Mouse (Mus musculus): ENCODE data around the gene S1pr1. TPM values are rescaled to one million over a fixed set of nuclear protein-coding genes. Genes with fewer than 3 reads are reported as not detected.
A peak's percentile ranks its signal among the peaks of the same experiment; 100 is the strongest.

Gene S1pr1
- total RNA-seq, 2 experiments from 2014 or later = 23.5 to 29.2 TPM

DNA sequence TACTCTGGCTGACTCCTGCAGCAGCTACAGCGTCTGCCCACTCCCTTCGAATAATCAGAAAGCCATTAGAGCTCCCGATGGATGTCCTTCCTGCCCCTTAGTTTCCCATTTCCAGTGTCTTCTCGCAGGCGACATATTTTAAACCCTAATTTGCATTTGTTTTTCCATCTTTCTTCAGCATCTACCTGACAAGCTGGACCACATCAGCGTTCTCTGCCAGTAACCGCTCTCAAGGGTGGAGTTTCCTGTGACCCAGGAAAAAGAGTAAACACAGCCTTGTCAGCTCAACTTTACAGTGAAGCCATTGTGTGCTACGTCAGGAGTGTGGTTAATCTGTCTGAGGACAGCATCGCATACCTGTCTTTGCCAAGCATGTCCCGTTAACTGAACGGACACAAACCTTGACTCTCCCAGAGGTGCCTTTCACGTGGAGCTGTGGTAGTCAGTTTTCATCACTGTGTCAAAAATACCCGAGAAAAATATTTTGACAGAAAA lies 41.2 kb downstream of the S1pr1 start:
- DNase-seq = no peak

DNA sequence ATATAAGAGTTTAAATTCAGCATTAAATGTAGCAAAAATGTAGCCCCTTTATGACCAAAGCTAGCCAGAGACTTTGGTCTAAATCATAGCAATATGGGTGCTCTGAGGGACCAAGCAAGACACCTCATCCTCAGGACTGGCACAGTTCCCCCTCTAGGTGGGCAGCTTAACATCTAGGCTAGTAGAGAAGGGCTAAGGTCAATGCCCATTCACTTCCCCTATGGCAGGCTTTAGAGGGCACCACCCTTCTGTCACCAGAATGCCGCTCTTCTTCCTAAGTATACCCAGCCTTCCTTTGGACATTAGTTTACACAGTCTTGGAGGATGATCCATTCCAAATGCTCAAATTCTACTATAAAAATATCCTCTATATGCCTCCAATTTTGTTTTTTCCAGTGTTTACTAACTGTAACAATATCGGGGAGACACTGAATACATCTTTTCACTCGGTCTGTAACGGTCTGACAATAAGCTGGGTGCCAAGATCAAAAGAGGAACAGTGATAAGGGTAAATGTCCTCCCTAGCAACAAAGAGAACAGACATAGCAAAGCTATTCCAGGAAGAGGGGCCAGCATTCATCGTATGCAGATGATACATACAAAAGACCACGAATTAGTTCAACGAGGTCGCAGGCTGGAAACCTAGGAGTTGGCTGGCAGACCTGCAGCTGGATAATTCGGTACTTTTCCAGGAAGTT lies 41.8 kb downstream of the S1pr1 start:
- DNase-seq = no peak

DNA sequence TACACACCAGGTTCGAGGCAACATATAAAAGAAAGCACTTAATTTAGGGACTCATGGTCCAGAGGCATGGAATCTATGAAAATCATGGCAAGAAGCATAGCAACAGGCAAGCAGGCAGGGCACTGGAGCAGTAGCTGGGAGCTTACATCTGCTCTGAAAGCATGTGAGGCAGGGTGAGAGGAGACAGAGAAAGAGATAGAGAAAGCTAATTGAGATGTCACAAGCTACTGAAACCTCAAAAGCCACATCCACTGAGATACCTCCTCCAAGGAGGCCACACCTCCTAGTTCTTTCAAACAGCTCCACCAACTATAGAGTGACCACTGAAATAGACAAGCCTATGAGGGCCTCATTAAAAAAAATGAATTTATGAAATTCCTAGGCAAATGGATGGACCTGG lies 45.6 kb downstream of the S1pr1 start:
- no peak for DNase-seq

DNA sequence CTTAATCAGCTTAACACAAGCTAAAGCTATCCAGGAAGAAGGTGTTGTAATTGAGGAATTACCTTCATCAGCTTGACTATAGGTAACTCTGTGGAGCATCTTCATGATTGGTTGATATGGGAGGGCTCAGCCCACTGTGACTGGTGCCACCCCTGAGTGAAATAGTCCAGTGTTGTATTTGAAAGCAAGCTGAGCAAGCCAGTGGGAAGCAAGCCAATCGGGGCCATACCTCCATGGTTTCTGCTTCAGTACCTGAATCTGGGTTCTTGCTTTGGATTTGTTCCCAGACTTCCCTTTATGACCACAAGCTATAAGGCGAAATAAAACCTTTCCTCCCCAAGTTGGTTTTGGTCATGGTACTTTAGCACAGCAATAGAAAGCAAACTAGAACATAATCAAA lies 47.7 kb downstream of the S1pr1 start:
- no peak for DNase-seq

DNA sequence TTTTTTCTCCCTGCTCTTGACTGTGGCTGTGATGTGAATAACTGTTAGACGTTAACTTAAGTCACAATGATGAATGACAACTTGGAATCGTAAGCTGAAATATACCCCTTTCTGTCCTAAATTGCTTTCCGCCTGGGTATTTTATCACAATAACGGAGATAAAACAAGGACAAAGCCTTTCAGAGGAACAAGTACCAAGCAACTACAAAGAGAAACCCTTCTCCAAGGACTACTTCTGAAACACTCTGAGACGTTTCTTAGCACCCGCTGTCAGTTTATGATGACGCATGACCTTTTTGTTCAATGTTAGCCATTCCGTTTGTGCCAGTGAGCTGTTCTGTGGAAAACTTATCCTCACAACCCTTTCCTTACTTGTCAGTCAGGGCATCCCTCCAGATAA lies 48.3 kb downstream of the S1pr1 start:
- DNase-seq = no peak

DNA sequence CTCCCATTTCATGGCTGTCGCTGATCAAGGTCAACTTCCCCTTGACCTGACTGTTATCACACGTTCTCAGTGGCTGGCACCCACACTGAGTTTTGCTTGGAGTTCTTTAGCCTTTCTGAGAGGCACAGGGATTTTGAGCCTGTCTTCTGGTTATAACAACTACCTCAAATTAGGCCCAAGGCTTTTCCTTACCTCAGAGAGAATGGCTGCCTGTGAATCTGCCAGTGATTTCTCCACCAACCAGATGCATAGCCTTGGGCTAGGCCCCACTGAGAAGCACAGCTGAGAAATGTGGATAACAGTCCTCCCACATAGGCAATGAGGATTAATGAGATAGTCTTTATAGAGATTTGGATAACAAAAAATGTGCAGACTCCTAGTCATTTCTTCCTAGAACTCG lies 50.4 kb downstream of the S1pr1 start:
- DNase-seq = no peak

DNA sequence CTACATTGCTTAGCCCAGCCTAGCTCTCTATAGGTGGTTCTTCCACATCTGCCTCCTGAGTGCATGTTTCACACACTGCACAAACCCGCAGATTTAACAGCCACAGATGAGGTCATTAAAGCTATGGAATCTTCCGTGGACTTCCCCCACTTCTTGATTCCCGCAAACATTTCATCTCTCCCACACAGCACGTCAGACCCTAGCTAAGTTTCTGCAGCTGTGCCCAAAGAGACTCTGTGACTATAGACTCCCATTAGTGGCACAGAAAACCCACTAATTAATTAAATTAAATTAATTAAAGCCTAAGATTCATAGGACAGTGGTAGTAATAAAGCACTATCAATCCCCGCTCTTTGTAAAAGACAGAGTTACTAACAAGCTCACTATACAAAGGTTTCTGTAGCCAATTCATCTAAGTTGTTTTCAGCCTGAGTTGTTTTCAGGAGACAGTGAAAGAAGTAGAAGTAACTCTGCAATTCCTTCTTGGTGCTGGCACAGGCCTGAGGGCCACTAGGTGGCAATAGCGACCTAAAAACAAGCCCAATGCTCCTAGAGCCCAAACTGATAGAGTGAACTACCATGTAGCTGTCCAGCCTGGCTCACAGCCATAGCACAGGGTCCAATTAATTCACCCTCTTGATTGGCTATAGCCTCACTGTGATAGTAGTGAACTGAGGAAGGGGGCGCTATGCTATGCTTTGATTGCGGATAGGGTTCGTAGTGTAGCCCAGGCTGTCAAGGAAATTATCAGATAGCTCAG lies 54.0 kb downstream of the S1pr1 start:
- DNase-seq = peak; percentile 55

Other genes starting within 250 kb of the S1pr1 start
- gene Dph5, start 172.8 kb upstream of the S1pr1 start, total RNA-seq (2021) = 10 to 100 TPM in 1 of 2 experiments, 1 to 10 TPM in 1; 9.9 to 10.4 TPM